Mouse (Mus musculus): Measurements from ENCODE around the gene Pygm.
A peak's percentile ranks its signal among the peaks of the same experiment; 100 is the strongest.

Pygm gene

GRCm38 (mm10) chr19:6384128-6384527 is at the start of gene Pygm:
Gene Pygm (plus strand): TSS chr19:6384399.
- no peak for DNase-seq (ENCODE audit: low spot score)

GRCm38 (mm10) chr19:6334673-6335457 is 49.3 kb upstream of the Pygm start, which contains the start of gene Men1:
Gene Men1 (plus strand): TSS chr19:6334979.
- peak; percentile 96 for DNase-seq (ENCODE audit: low spot score)

- DNase-seq (ENCODE audit: low spot score), result no peak
Measured at GRCm38 (mm10) chr19:6335458-6335827, 48.8 kb upstream of the Pygm start.

GRCm38 (mm10) chr19:6336920-6337319 is 47.3 kb upstream of the Pygm start:
- no peak for DNase-seq (ENCODE audit: low spot score)

- DNase-seq (ENCODE audit: low spot score), result no peak
Measured at GRCm38 (mm10) chr19:6338171-6338570, 46.0 kb upstream of the Pygm start.

GRCm38 (mm10) chr19:6338716-6339115 is 45.5 kb upstream of the Pygm start:
- DNase-seq (ENCODE audit: low spot score), result no peak

- no peak for DNase-seq (ENCODE audit: low spot score)
Measured at GRCm38 (mm10) chr19:6339191-6339590, 45.0 kb upstream of the Pygm start.

- DNase-seq (ENCODE audit: low spot score), result no peak
Measured at GRCm38 (mm10) chr19:6339890-6340504, 44.2 kb upstream of the Pygm start.

GRCm38 (mm10) chr19:6340524-6341452 is 43.4 kb upstream of the Pygm start, which contains the start of gene Map4k2:
Gene Map4k2 (plus strand): TSS chr19:6341135.
- peak; percentile 59 for DNase-seq (ENCODE audit: low spot score)

- no peak for DNase-seq (ENCODE audit: low spot score)
Measured at GRCm38 (mm10) chr19:6341453-6342077, 42.6 kb upstream of the Pygm start.

- DNase-seq (ENCODE audit: low spot score), result no peak
Measured at GRCm38 (mm10) chr19:6342276-6342933, 41.8 kb upstream of the Pygm start.

- DNase-seq (ENCODE audit: low spot score), result no peak
Measured at GRCm38 (mm10) chr19:6343066-6343925, 40.9 kb upstream of the Pygm start.

GRCm38 (mm10) chr19:6343996-6344395 is 40.2 kb upstream of the Pygm start:
- DNase-seq (ENCODE audit: low spot score), result no peak

- no peak for DNase-seq (ENCODE audit: low spot score)
Measured at GRCm38 (mm10) chr19:6346023-6346422, 38.2 kb upstream of the Pygm start.

- no peak for DNase-seq (ENCODE audit: low spot score)
Measured at GRCm38 (mm10) chr19:6346661-6347060, 37.5 kb upstream of the Pygm start.

- DNase-seq (ENCODE audit: low spot score), result no peak
Measured at GRCm38 (mm10) chr19:6347615-6348014, 36.6 kb upstream of the Pygm start.

GRCm38 (mm10) chr19:6348717-6349116 is 35.5 kb upstream of the Pygm start:
- DNase-seq (ENCODE audit: low spot score), result no peak

- no peak for DNase-seq (ENCODE audit: low spot score)
Measured at GRCm38 (mm10) chr19:6349215-6349983, 34.8 kb upstream of the Pygm start.

- DNase-seq (ENCODE audit: low spot score), result no peak
Measured at GRCm38 (mm10) chr19:6351431-6352106, 32.6 kb upstream of the Pygm start.
